Mouse (Mus musculus) ES-E14 (cell line): ENCODE measurements at regions not wholly inside any gene's neighbourhood (a gene's known extent, or its start where the extent isn't known, plus 50 kb on each side); places are given as distances from the start of the nearest gene placed in this dataset.

Experiments
- CHD2 ChIP-seq: IDR thresholded peaks from 2 replicates; pipeline ENCODE4 v1.6.1; 2014; ENCODE audit warnings: mild to moderate bottlenecking, low read depth, low read length, inconsistent platforms
- MAFK ChIP-seq: IDR thresholded peaks from 2 replicates; pipeline ENCODE4 v1.6.1; 2014; ENCODE audit warnings: mild to moderate bottlenecking, low read depth, low read length, inconsistent platforms; ENCODE audit not compliant: insufficient read depth
- ZNF384 ChIP-seq: IDR thresholded peaks from 2 replicates; pipeline ENCODE4 v1.6.1; 2012; ENCODE audit warnings: low read depth, low read length, inconsistent platforms

- TF ChIP-seq ZNF384: no peak
- no peak for TF ChIP-seq CHD2
- TF ChIP-seq MAFK: no peak
Observed at GRCm38 (mm10) chr10:117994768-117995167, 146.8 kb upstream of the Mdm1 start.
